Mouse (Mus musculus) thymus, adult 2 months (tissue): ENCODE measurements around the gene Mogat1.

Experiments used
- CTCF ChIP-seq: fragments of 200-500 bp; IDR thresholded peaks from 2 replicates; pipeline ENCODE4 v1.5.1; 2012; ENCODE audit warnings: mild to moderate bottlenecking, control low read depth, low read length, moderate library complexity, borderline replicate concordance; ENCODE audit not compliant: control insufficient read depth, poor library complexity, insufficient read depth; ENCODE audit errors: extremely low read depth
- POLR2A ChIP-seq: fragments of 200-500 bp; IDR thresholded peaks from 2 replicates; pipeline ENCODE4 v1.6.1; 2012; ENCODE audit warnings: mild to moderate bottlenecking, low read length, control low read depth, moderate library complexity; ENCODE audit not compliant: control insufficient read depth, poor library complexity, insufficient read depth; ENCODE audit errors: extremely low read depth

DNA sequence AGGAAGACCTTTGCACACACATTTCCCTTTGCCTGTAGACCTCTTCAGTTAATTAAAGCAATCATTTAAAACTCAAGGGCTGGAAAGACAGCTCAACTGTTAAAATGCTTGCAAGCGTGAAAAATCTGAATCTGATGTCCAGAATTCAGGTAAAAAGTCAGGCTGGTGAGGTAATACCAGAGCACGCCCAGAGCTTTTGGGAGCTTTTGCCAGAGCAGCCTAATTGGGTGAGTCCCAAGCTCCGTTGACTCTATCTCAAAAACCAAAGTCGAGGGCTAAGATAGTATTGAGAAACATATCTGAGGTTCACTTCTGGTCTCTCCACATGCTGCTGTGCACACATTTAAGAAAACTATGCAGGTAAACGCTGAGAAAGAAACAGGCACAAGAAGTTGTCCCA lies at the start of gene Mogat1:
- TF ChIP-seq CTCF (no peak), POLR2A (no peak)
